ENCODE assay signal across 23 mouse cellular contexts in genomic region chr9:35247405-35247804, GRCm38 (mm10). TPM values are rescaled to one million over a fixed set of nuclear protein-coding genes. Genes with fewer than 3 reads are reported as not detected.
DNase-seq lines count a peak whose midpoint lies in the region; ATAC-seq lines count a peak whose summit lies in the region.
"Had no signal": no experiment of that assay in that cellular context is flagged by ENCODE, and none has a peak within 500 bp of the region (broad histone marks: within the 10 kb centered on the region; RNA-seq: fewer than 3 reads in every experiment).

No protein-coding gene starts in this region.

- H3K9me3 ChIP-seq in stomach, embryonic 16.5 days (replicated peaks; ENCODE audit: control insufficient read depth, low read length): no peaks in the 10 kb centered on the region
- H3K9me3 ChIP-seq: forebrain, embryonic 13.5 days; forebrain, embryonic 15.5 days; G1E had no signal

- WGBS in stomach, embryonic 16.5 days: 73% methylated on average over 2 of the region's 2 CpGs

- DNase-seq in frontal cortex, adult 2 months (ENCODE audit: extremely low spot score in 1 of 2, low spot score in 1 of 2): no peak
- peak; percentile 41 for DNase-seq in A20 (ENCODE audit: low read depth, low spot score)
- no peak for DNase-seq in layer of hippocampus, adult 18-20 months (ENCODE audit: low spot score in 2 of 2)
- DNase-seq in urinary bladder, postnatal 14 days (ENCODE audit: low spot score): no peak
- DNase-seq: adrenal gland, adult 8-10 months; adrenal gland, postnatal 14 days; adrenal gland, postnatal 36 days; B cell, adult 2 months; cerebellum, adult 11-12 months; cerebellum, adult 2 months; cerebellum, adult 9-10 months; cerebellum, postnatal 10 days; cerebellum, postnatal 25 days; forebrain, postnatal 0 days had no signal

- peak; percentile 72 for ATAC-seq in frontal cortex, adult (ENCODE audit: low TSS enrichment)
- ATAC-seq in stomach, embryonic 16.5 days (ENCODE audit: insufficient read depth, low FRiP score): no peak
- ATAC-seq: activated CD4-positive, CD25-positive, alpha-beta regulatory T cell, adult 4 months; CD4-positive, CD25-positive, alpha-beta regulatory T cell, adult 4 months; forebrain, embryonic 13.5 days; forebrain, embryonic 15.5 days; forebrain, postnatal 0 days; Patski had no signal

- no peaks in the 10 kb centered on the region for H3K36me3 ChIP-seq in stomach, embryonic 16.5 days (ENCODE audit: control insufficient read depth, insufficient read depth, low read length)

- H3K4me1 ChIP-seq in stomach, embryonic 16.5 days (ENCODE audit: control insufficient read depth, insufficient read depth, low read length): 0 out of 2 replicates have a peak, but pooled peaks cover 2% of the 10 kb centered on the region

- no peaks in the 10 kb centered on the region for H3K27me3 ChIP-seq in stomach, embryonic 16.5 days (ENCODE audit: control insufficient read depth, insufficient read depth, low read length)
- H3K27me3 ChIP-seq: CH12.LX; forebrain, embryonic 13.5 days; forebrain, embryonic 15.5 days; Patski had no signal

- no peak overlapping the region for H3K9ac ChIP-seq in stomach, embryonic 16.5 days (ENCODE audit: low read length)
- H3K9ac ChIP-seq: forebrain, embryonic 13.5 days; forebrain, embryonic 15.5 days; forebrain, postnatal 0 days had no signal

- H3K4me3 ChIP-seq in stomach, embryonic 16.5 days (replicated peaks; ENCODE audit: low read length): no peak overlapping the region
- H3K4me3 ChIP-seq: forebrain, embryonic 13.5 days; forebrain, embryonic 15.5 days had no signal

- H3K27ac ChIP-seq in stomach, embryonic 16.5 days (ENCODE audit: low read length): peak overlapping the region; percentile 23; the same call in 1 of the 2 replicates
- H3K27ac ChIP-seq: forebrain, embryonic 13.5 days; forebrain, embryonic 15.5 days had no signal

- H3K4me2 ChIP-seq in stomach, embryonic 16.5 days (ENCODE audit: low read depth, low read length): no peak overlapping the region
- H3K4me2 ChIP-seq: forebrain, embryonic 13.5 days; forebrain, embryonic 15.5 days had no signal

RNA-seq across cellular contexts. Expression of gene Fam118b, which starts 20.2 kb away (rescaled TPM):
- polyA plus RNA-seq in frontal cortex, adult 2 months (2012; rRNA removed): 20.0 and 21.4 TPM in 2 replicates
- polyA plus RNA-seq in stomach, embryonic 16.5 days (2015; fragmentation: Nextera tagmentation; extraction: Ambion mirVana): 32.5 and 34.1 TPM in 2 replicates
- total RNA-seq in layer of hippocampus, adult 18-20 months (2021): 10 to 100 TPM; 28.9 to 29.1 TPM

RNA-seq across cellular contexts. Expression of gene Rpusd4, which starts 20.3 kb away (rescaled TPM):
- 10.0 and 10.8 TPM in 2 replicates for polyA plus RNA-seq in frontal cortex, adult 2 months (2012; rRNA removed)
- 24.5 and 25.8 TPM in 2 replicates for polyA plus RNA-seq in stomach, embryonic 16.5 days (2015; fragmentation: Nextera tagmentation; extraction: Ambion mirVana)
- total RNA-seq in layer of hippocampus, adult 18-20 months (2021): 10 to 100 TPM; 11.9 to 13.5 TPM

RNA-seq across cellular contexts. Expression of gene Foxred1, which starts 36.5 kb away (rescaled TPM):
- 52.8 and 59.7 TPM in 2 replicates for polyA plus RNA-seq in frontal cortex, adult 2 months (2012; rRNA removed)
- polyA plus RNA-seq in stomach, embryonic 16.5 days (2015; fragmentation: Nextera tagmentation; extraction: Ambion mirVana): 41.8 and 42.3 TPM in 2 replicates
- 10 to 100 TPM; 33.1 to 35.0 TPM for total RNA-seq in layer of hippocampus, adult 18-20 months (2021)

RNA-seq across cellular contexts. Expression of gene Tirap, which starts 47.3 kb away (rescaled TPM):
- 1.8 and 1.9 TPM in 2 replicates for polyA plus RNA-seq in frontal cortex, adult 2 months (2012; rRNA removed)
- polyA plus RNA-seq in stomach, embryonic 16.5 days (2015; fragmentation: Nextera tagmentation; extraction: Ambion mirVana): 14.2 and 14.9 TPM in 2 replicates
- 1 to 10 TPM; 2.1 to 2.4 TPM for total RNA-seq in layer of hippocampus, adult 18-20 months (2021)

RNA-seq across cellular contexts. Expression of gene Srpr, which starts 47.4 kb away (rescaled TPM):
- polyA plus RNA-seq in frontal cortex, adult 2 months (2012; rRNA removed): 43.9 and 48.8 TPM in 2 replicates
- polyA plus RNA-seq in stomach, embryonic 16.5 days (2015; fragmentation: Nextera tagmentation; extraction: Ambion mirVana): 143 and 152 TPM in 2 replicates
- 10 to 100 TPM; 65.8 to 69.0 TPM for total RNA-seq in layer of hippocampus, adult 18-20 months (2021)
